Mouse (Mus musculus) right cerebral cortex, postnatal 14 days (tissue): Measurements from ENCODE around the gene Pdzd2.

Source experiments
- DNase-seq: peaks from one replicate; pipeline ENCODE4 v3.0.0; 2022

Gene Pdzd2

DNA sequence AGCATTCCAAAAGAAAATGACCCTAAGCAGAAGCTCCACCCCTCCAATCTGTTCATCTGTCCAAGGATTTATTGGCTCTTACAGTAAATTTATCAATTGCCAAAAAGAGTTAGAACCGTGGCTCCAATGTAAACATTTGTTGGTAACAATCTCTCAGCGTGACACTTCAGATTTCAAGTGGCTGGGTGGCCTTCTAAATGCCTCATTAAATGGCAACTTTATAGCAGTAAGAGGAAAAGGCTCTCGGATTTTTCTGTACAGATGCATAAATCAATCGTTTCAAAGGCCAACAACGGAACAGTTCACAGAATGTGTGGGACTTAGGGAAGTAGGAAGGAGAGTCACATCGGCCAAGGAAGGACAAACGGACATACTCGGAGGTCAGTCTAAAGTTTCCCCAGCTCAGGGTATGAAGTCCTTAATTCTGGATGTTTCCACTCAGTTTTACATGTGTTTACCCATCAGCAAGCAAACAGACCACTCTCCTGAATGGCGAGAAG, 222.4 kb downstream of the Pdzd2 start:
- DNase-seq, result no peak

GRCm38 (mm10) chr15:12515272-12515844, 224.4 kb downstream of the Pdzd2 start:
- no peak for DNase-seq

DNA sequence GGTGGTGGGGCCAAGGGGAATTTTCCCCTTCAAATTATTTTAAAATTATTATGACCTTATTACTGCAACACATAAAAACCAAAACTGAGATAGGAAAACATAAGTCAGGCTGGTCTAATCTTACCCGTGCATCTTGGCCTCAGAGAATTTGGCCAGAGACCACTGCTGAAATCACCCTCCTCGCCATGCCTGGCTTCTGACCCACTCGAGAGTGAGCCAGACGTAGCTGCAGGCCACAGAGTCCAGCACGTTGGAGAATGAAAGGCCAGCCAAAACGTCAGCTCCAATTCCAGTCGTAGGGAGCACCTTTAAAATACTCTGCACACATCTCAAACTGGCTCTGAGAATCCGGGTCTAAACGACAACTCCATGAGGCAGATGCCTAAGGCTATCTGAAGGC, 226.2 kb downstream of the Pdzd2 start:
- no peak for DNase-seq

DNA sequence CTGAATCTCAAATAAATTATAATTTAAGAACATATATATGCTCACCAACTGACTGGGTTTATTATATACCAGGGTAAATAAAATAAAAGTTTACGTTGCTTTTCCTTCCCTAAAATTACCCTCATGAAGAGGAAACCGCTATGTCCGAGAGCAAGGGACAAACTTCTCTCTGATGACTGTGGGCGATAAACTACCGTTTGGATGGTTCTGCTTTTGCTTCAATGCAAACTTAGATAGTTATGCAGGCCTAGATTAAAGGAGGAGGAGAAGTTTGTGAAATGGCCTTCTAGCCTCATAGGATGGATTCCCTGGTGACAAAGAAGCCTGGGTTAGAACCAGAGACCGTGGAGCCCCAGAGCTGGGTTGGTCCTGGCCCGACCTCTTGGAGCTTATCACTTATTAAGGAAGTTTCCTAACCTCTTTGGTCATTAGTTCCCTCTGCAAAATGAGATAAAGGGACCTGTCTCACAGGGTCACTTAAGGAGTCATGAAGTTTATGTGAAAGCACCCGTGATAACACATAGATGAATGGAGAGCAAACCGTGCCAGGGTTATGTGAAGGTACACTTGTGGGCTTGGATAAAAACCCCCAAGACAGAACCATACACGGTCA, 230.9 kb downstream of the Pdzd2 start:
- no peak for DNase-seq

DNA sequence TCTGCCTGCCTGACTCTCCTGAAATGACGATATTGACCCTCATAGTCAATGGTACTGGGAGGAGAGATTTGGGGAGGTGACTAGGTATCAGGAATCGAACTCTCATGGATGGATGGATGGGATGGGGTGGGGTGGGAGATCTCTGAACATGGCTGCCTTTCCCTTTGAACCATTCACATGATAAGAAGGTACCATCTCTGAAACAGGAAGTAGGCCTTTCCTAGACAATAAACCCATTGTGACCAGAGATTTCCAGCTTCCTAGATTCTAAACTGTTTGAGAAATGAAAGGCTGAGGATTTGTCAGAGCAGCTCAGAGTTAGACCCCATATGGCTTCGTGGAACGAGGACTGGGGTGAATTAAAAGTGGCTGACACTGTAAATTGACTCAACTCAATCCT, 232.2 kb downstream of the Pdzd2 start:
- no peak for DNase-seq

DNA sequence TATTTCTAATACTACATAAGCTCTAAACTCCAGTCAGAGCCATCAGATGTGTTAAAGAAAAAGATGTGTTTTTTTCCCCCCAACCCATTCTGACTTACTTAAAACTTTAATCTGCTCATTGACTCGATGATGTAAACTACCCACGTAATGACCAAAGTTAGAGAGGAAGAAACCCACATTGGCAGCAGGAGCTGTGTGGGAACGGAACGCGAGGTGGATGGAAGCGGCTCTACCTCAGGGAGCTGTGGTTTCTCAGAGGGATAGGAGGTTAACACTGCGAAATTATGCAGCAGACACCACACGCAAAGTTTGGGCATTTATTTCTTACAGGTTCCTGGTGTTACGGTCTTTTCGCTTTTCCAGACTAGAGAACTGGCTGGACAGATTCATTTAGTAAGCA, 233.2 kb downstream of the Pdzd2 start:
- DNase-seq, result no peak

GRCm38 (mm10) chr15:12506085-12506484, 233.6 kb downstream of the Pdzd2 start:
- no peak for DNase-seq

DNA sequence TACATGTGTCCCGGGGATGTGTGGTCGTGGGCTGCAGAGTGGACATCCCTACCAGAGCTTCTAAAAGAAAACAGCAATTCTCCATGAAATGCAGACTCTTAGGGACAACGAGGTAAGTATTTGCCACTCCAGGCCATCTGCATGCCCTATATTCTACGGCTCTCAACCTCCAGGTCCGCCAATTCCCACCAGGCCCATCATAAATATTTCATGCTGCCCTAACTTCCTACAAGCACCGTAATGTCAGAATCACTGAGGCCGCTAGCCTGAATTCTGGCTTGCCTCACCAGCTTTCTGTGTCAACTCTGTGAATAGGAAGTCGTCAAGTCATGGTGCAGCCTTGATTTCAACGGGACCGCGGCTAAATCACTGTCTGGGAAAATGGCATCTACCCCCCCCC, 234.2 kb downstream of the Pdzd2 start:
- DNase-seq, result no peak

- DNase-seq, result no peak
These were observed 235.8 kb downstream of the Pdzd2 start for GRCm38 (mm10) chr15:12503907-12504306.

GRCm38 (mm10) chr15:12501924-12502548, 237.7 kb downstream of the Pdzd2 start:
- DNase-seq, result no peak

- no peak for DNase-seq
These were observed 239.1 kb downstream of the Pdzd2 start for GRCm38 (mm10) chr15:12500674-12501073.

- DNase-seq, result no peak
These were observed 245.6 kb downstream of the Pdzd2 start for GRCm38 (mm10) chr15:12494084-12494483.

GRCm38 (mm10) chr15:12493258-12493657, 246.5 kb downstream of the Pdzd2 start:
- no peak for DNase-seq

GRCm38 (mm10) chr15:12490969-12491368, 248.8 kb downstream of the Pdzd2 start:
- DNase-seq, result peak; percentile 22

DNA sequence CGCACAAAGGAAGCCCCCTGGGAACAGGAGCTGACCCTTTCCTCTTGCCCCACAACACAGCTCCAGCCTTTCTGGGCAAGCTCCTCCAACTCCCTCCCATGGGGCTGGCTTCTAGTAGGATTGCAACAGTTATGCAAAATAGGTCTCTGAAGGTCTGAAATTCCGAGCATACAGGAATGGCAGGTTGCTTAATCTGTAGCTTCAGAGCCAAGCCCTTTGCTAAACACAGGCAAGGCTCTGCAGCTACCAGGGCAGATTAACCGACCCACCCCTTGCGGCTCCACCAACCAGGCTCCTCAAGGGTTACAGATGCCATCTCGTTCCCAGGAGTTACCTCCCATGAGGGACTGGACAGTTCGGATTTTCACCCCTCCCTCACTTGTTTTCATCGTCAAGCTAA, 249.2 kb downstream of the Pdzd2 start:
- DNase-seq, result no peak

DNA sequence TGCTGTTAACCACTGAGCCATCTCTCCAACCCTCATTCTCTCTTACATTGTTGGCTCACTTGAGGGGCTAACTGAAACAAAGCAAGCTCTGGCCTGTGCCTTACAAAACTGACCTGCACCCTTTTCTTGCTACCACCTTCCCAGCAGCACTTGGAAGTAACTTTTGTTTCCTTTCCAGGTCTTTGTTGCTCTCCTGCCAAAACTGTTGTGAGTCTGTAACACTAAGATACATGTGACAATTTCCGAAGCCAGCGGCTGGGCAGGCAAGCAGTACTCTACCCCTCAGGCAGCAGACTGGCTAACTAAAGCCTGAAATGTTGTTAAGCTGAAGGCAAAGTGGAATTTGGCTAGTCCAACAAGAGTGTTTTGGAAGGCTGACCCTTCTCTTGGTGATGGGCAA, 251.4 kb downstream of the Pdzd2 start:
- no peak for DNase-seq

GRCm38 (mm10) chr15:12481261-12481660, 258.5 kb downstream of the Pdzd2 start:
- DNase-seq, result no peak

- no peak for DNase-seq
These were observed 259.4 kb downstream of the Pdzd2 start for GRCm38 (mm10) chr15:12480369-12480768.

- DNase-seq, result no peak
These were observed 260.4 kb downstream of the Pdzd2 start for GRCm38 (mm10) chr15:12479326-12479725.

DNA sequence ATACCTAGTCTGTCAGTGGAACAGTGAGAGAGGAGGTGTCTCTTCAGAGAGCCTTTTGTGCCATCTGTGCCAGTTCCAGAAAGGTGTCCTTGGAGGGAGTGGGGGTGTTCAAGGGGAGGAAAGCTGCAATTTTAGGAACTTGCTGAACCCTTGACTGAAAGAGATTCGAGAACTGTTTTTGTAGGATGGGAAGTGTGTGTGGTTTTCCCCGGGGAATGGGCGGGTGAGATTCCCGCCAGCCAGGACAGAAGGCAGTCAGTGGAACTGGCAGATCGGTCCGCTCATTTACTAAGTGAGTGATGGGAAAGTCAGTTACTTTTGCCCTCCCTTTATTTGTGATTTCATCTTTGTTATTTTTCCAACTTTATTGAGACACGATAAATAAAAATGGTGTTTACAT, 266.1 kb downstream of the Pdzd2 start:
- no peak for DNase-seq

GRCm38 (mm10) chr15:12472646-12473045, 267.1 kb downstream of the Pdzd2 start:
- DNase-seq, result no peak

GRCm38 (mm10) chr15:12470900-12471838, 268.6 kb downstream of the Pdzd2 start:
- DNase-seq, result no peak

DNA sequence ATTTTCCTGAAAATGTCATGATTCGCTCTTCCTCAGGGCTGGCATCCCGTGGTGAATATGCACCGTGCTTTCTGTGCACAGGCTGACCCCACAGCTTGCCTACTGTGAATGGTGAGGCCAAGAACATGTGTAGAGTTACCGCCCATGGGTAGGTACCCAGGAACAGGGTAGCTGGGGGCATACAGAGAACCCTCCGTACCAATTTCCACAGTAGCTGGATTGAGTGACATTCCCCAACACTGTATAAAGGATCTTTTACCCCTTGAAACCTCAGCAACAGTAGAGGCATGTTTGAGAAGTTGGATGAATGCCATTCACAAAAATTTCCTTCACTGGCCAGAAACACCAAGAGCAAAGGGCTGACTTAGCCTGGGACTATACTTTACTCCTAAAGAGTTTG, 271.1 kb downstream of the Pdzd2 start:
- DNase-seq, result no peak
